Mouse (Mus musculus): ENCODE measurements around the gene Tnfrsf14.

The Tnfrsf14 gene

DNA sequence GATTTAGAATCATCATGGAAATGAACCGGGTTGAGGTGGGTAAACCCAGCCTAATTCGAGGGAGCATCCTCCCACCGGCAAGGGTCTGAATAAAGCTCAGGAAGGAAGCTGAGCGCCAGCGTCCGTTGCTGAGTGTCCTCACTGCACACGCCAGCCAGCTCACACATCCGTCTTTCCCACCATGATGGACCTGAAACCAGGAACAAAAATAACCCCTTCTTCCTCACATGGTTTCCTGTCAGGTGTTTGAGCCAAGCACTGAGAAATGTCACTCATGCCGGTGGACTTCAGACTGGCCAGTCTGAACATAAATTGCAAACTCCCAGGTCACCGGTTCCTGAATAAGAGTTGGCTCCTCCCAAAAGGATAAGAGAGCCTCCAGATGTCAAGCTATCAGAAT, 13.1 kb downstream of the Tnfrsf14 start:
- no peak for DNase-seq (ENCODE audit: low spot score)

- DNase-seq (ENCODE audit: low spot score): no peak
Observed at GRCm38 (mm10) chr4:154914707-154915106, 13.7 kb downstream of the Tnfrsf14 start.

GRCm38 (mm10) chr4:154914252-154914651, 14.1 kb downstream of the Tnfrsf14 start:
- no peak for DNase-seq (ENCODE audit: low spot score)

- DNase-seq (ENCODE audit: low spot score): no peak
Observed at GRCm38 (mm10) chr4:154913845-154914244, 14.5 kb downstream of the Tnfrsf14 start.

DNA sequence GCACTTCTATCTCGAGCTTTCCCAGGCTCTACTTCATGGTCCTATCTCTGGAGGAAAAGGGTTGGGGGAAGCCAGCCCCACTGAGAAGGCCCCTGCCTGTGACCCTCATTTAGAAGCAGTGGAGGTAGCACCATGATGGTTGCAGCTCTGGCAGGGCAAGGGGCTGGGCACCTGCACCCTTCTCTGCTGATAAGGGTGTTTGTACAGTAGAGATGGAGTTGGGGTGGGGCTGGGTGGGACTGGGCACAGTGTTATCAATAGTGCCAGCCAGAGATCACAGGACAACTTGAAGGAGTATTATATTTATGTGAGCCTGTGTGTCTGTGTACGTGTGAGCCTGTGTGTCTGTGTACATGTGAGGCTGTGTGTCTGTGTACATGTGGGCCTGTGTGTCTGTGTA, 16.7 kb downstream of the Tnfrsf14 start:
- DNase-seq (ENCODE audit: low spot score): no peak

- no peak for DNase-seq (ENCODE audit: low spot score)
Observed at GRCm38 (mm10) chr4:154910606-154911522, 17.5 kb downstream of the Tnfrsf14 start.

DNA sequence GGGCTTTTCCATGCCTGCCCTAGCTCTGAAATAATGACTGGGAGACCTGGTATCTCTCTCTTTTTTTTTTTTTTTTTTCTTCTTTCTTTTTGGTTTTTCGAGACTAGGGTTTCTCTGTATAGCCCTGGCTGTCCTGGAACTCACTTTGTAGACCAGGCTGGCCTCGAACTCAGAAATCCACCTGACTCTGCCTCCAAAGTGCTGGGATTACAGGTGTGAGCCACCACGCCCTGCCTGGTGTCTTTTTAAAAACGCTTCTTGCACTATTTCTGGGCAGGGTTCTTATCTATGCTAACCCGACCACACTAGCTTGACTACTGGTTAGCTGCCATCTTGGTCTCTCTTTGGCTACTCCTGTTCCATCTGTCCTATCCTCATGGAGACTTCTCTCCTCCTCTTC, 19.9 kb downstream of the Tnfrsf14 start:
- no peak for DNase-seq (ENCODE audit: low spot score)

- DNase-seq (ENCODE audit: low spot score): no peak
Observed at GRCm38 (mm10) chr4:154907833-154908232, 20.5 kb downstream of the Tnfrsf14 start.

DNA sequence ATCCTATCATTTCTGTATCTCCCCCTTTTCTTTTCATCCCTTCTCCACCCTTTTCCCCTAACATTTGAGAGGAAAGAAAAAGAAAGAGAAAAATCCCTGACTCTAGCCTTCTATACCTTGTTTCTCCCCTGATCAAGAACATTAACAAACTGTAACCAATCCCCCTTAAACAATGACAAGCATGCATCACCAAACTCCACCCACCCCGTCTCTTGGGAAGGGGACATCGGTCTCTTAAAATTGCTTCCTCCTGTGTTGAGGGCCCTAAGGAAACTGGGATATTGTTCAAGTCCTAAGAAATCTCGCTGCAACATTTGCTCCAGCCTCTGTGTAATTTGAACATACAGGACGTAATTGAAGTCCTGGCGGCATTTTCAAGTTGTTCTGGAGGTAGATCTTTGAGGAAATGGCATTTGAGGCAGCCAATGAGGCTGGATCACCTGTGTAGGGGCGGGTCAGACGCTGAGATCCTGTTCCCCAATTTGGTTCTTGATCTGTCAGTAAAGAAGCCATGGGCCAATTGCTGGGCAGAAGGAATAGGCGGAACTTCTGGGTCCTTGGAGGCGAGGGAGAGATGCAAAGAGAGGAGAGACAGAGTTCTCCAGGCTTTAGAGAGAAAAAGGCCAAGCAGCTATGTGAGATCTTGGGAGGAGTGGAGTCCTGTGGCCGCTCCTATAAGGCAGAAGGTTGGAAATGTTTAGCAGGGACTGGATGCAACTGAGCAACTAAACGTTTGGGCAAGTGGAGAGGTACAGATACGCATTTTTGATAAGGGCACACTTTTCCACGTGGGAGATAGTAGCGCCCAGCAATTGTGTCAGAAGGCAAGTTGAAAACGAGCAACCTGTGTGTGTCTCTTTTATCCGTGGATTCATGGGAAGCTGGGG, 23.9 kb downstream of the Tnfrsf14 start:
- DNase-seq (ENCODE audit: low spot score): no peak

- DNase-seq (ENCODE audit: low spot score): no peak
Observed at GRCm38 (mm10) chr4:154902371-154902770, 26.0 kb downstream of the Tnfrsf14 start.

GRCm38 (mm10) chr4:154898506-154899446, 29.6 kb downstream of the Tnfrsf14 start, which contains the start of gene Fam213b:
Gene Fam213b, minus strand, starts transcription at chr4:154899135.
- no peak for DNase-seq (ENCODE audit: low spot score)

DNA sequence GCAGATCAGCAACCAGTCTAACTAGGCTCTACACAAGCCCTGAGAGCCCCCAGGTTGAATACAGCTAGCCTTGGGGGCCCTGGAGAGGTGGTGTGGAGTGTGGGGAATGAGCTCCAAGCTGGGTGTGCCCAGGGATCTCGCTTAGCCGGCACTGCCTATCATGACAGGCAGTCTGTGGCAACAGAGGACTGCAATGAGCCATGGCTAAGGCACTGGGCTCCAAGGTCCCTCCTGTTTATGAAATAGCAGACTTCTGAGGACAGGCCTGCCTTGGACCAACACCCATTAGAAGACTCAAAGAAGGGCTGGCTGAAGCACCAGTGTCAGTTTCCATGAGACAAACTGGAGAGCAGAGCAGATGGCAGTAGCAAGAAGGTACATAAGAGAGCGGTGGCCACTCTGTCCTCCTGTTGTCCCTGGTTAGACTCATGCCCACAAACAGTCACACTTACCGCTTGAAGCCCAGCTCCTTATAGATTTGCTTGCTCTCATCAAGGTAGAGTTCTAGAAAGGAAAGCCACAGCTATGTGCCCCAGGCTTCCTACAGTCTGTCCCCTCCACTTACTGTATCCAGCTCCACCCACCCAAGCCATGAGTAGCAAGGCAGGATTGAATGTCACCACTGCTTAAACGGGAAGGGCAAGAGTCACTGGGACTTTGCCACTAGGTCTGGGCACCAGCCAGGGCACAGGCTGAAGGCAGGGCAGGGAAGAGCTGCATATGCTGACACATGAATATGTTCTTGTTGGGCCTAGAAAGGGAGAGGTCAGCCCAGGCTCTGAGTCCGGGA, 30.5 kb downstream of the Tnfrsf14 start:
- no peak for DNase-seq (ENCODE audit: low spot score)

- no peak for DNase-seq (ENCODE audit: low spot score)
Observed at GRCm38 (mm10) chr4:154895549-154895948, 32.8 kb downstream of the Tnfrsf14 start.

DNA sequence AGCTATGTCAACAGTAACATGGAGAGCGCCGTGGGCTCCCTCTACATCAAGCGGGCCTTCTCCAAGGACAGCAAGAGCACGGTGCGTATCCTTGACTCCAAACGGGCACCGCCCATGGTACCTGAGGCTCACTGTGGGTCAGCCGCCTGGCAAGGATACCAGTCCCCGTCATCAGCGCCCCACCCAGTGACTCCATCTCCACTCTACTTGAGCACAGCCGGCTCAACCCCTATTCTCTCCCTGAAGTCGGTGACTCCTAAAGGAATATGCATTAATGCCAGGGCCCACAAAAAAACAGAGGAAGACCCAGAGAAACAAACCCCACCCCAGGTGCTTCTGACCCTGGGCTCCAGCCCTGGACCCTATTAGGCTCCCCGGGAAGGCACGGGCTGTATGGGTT, 37.5 kb downstream of the Tnfrsf14 start:
- no peak for DNase-seq (ENCODE audit: low spot score)

GRCm38 (mm10) chr4:154887593-154888250, 40.6 kb downstream of the Tnfrsf14 start:
- no peak for DNase-seq (ENCODE audit: low spot score)

DNA sequence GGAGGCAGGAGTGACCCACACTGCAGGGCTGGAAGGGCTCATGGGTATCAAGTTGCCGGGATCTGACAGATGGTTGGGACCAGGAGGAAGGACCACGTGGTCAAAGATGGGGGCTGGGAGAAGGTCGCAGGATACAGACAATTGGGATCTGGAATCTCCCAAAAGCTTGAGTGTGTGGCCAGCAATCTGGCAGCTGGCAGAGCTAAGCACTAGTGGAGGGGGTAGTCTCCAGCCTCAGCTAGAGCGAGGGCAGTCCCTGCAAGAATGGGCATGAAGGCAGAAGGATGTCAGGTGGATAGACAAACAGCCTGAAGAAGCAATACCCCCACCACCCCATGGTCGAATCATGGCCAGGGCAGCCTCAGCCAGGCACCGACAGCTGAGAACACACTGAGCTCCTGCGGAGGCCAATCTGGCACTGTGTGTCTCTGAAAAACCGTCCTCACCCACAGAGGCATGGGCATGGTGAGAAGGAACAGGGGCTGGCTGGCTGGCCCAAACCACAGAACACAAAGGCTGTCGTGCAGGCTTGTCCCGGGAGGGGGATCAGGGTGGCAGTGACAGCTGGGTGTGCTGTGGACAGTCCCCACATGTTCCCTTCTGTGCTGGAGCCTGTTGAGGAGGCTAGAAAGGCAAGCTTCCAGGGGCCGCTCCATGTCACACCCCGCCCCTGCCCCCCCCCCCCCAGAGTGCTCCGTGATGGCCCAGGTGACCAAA, 41.3 kb downstream of the Tnfrsf14 start:
- DNase-seq (ENCODE audit: low spot score): no peak

DNA sequence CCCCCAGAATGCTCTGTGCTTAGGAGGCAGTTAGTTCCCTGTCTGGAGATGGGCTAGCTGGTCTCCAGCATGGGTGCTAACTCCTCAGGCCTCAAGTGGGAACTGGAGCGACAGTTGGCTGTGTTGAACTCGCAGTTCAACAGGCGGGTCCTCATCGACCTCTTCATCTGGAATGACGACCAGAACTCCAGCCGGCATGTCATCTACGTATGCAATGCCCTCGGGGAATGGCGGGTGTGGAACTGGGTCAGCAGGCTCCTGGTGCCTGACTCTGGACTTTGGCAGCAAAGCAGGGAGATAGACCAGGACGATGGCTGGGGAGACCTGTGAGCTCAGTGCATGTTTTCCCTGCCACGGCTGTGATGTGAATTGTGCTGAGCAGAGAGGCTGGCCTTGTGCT, 42.9 kb downstream of the Tnfrsf14 start:
- DNase-seq (ENCODE audit: low spot score): no peak

DNA sequence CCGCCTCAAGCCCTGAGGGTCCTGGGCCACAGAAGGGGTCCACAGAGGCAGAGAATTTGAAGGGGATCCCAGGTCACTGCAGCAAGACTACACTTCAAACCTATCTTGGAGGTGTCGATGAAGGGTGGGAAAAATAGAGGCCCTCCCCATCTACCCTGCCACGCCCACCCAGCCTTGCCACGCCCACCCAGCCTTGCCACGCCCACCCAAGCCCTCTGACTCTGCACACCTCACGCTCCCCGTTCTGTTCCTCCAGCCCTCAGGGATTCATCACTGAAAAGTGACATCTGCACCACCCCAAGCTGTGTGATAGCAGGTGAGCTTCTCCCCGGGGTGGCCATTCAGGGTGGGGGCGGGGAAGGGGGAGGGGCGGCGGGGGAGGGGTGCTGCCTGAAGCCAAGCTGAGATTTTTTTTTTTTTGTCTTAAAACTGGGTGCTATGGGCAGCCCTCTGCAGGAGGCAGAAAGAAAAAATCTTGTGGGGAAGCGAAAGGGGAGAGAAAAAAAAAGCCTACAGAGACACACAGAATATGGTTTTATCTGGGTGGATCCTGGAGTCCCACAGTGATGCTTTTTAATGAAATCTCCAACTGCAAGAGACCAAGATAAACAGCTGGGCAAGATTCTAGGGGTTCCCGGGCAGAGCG, 46.2 kb downstream of the Tnfrsf14 start:
- DNase-seq (ENCODE audit: low spot score): no peak

- DNase-seq (ENCODE audit: low spot score): no peak
Observed at GRCm38 (mm10) chr4:154880730-154881129, 47.6 kb downstream of the Tnfrsf14 start.
